In genomic region chr10:8930672-8931071, GRCm38 (mm10) we compare ENCODE assay signal across 28 mouse cellular contexts.
"Had no signal": no experiment of that assay in that cellular context is flagged by ENCODE, and none has a peak within 500 bp of the region (broad histone marks: within the 10 kb centered on the region; RNA-seq: fewer than 3 reads in every experiment).

No protein-coding gene starts in this region.

- H3K4me2 ChIP-seq: embryonic facial prominence, embryonic 12.5 days; embryonic facial prominence, embryonic 13.5 days; embryonic facial prominence, embryonic 15.5 days; forebrain, embryonic 12.5 days; forebrain, embryonic 13.5 days; forebrain, embryonic 15.5 days had no signal

- H3K27me3 ChIP-seq: embryonic facial prominence, embryonic 12.5 days; embryonic facial prominence, embryonic 13.5 days; embryonic facial prominence, embryonic 15.5 days; forebrain, embryonic 12.5 days had no signal

- H3K9ac ChIP-seq: embryonic facial prominence, embryonic 12.5 days; embryonic facial prominence, embryonic 13.5 days; embryonic facial prominence, embryonic 15.5 days; forebrain, embryonic 12.5 days; forebrain, embryonic 13.5 days; forebrain, embryonic 15.5 days; forebrain, postnatal 0 days had no signal

- H3K4me3 ChIP-seq: embryonic facial prominence, embryonic 10.5 days; embryonic facial prominence, embryonic 12.5 days; embryonic facial prominence, embryonic 13.5 days; embryonic facial prominence, embryonic 15.5 days; erythroblast, embryonic 14.5 days; forebrain, embryonic 10.5 days; forebrain, embryonic 12.5 days; forebrain, embryonic 13.5 days; forebrain, embryonic 15.5 days; gastrocnemius, adult 2 months had no signal

- ATAC-seq: forebrain, embryonic 13.5 days; forebrain, embryonic 14.5 days; forebrain, embryonic 15.5 days; forebrain, embryonic 16.5 days; forebrain, postnatal 0 days had no signal

- DNase-seq: cerebellum, adult 18-20 months; cerebellum, adult 2 months; cerebellum, adult 8-10 months; cerebellum, adult 9-10 months; cerebellum, adult 9-11 months; cerebellum, postnatal 10 days; cerebellum, postnatal 14 days; cerebellum, postnatal 25 days; cerebellum, postnatal 36 days; embryo, embryonic 11 days; forebrain, postnatal 0 days; gastrocnemius, adult 2 months; gastrocnemius, postnatal 10 days; gastrocnemius, postnatal 14 days; gastrocnemius, postnatal 25 days; gastrocnemius, postnatal 36 days; heart, adult 11 months had no signal

- H3K36me3 ChIP-seq: embryonic facial prominence, embryonic 10.5 days; embryonic facial prominence, embryonic 12.5 days; embryonic facial prominence, embryonic 13.5 days; embryonic facial prominence, embryonic 15.5 days; forebrain, embryonic 10.5 days; forebrain, embryonic 12.5 days; forebrain, embryonic 15.5 days had no signal

- H3K4me1 ChIP-seq: embryonic facial prominence, embryonic 12.5 days had no signal

- H3K27ac ChIP-seq: embryonic facial prominence, embryonic 10.5 days; embryonic facial prominence, embryonic 12.5 days; embryonic facial prominence, embryonic 13.5 days; embryonic facial prominence, embryonic 15.5 days; forebrain, embryonic 10.5 days; forebrain, embryonic 12.5 days; forebrain, embryonic 13.5 days; forebrain, embryonic 15.5 days; gastrocnemius, adult 2 months had no signal

- H3K9me3 ChIP-seq: embryonic facial prominence, embryonic 10.5 days; embryonic facial prominence, embryonic 12.5 days; embryonic facial prominence, embryonic 13.5 days; embryonic facial prominence, embryonic 15.5 days; forebrain, embryonic 10.5 days; forebrain, embryonic 12.5 days; forebrain, embryonic 13.5 days; forebrain, embryonic 15.5 days had no signal
